Mouse (Mus musculus) forebrain, embryonic 16.5 days (tissue): Measurements from ENCODE around the gene Lrrc37a. TPM values are rescaled to one million over a fixed set of nuclear protein-coding genes. Genes with fewer than 3 reads are reported as not detected.
"Not testable (repeated sequence)": the region's sequence is repeated elsewhere in the genome, so short reads cannot be mapped to it uniquely, and the experiment has no call there.

Source experiments
- ATAC-seq: fragments of 200-750 bp; cut with Nextera tagmentation; 2 replicates; pipeline ENCODE4 v1.8.0; 2017; ENCODE audit warnings: mild to moderate bottlenecking, moderate library complexity
- H3K27ac ChIP-seq: fragments of 300-500 bp; sonication (generic); 2 replicates; pipeline ENCODE4 v1.5.1; 2014; ENCODE audit warnings: low read length, control low read depth
- H3K27me3 ChIP-seq: fragments of 300-500 bp; sonication (generic); replicated peaks from 2 replicates; pipeline ENCODE4 v1.6.1; 2014; ENCODE audit warnings: low read length; ENCODE audit not compliant: control insufficient read depth, insufficient read depth
- H3K36me3 ChIP-seq: fragments of 300-500 bp; sonication (generic); 2 replicates; pipeline ENCODE4 v1.6.1; 2014; ENCODE audit not compliant: control insufficient read depth, insufficient read depth
- H3K4me1 ChIP-seq: fragments of 300-500 bp; sonication (generic); replicated peaks from 2 replicates; pipeline ENCODE4 v1.6.1; 2014; ENCODE audit warnings: low read length; ENCODE audit not compliant: control insufficient read depth, insufficient read depth
- H3K4me2 ChIP-seq: fragments of 300-500 bp; sonication (generic); 2 replicates; pipeline ENCODE4 v1.6.1; 2014; ENCODE audit warnings: mild to moderate bottlenecking, low read length, control low read depth
- H3K4me3 ChIP-seq: fragments of 300-500 bp; sonication (generic); replicated peaks from 2 replicates; pipeline ENCODE4 v1.5.1; 2014; ENCODE audit warnings: mild to moderate bottlenecking, low read length, control low read depth
- H3K9ac ChIP-seq: fragments of 300-500 bp; sonication (generic); replicated peaks from 2 replicates; pipeline ENCODE4 v1.6.1; 2014; ENCODE audit warnings: low read depth, low read length, control low read depth
- H3K9me3 ChIP-seq: fragments of 300-500 bp; sonication (generic); 2 replicates; pipeline ENCODE4 v1.6.1; 2016; ENCODE audit warnings: low read length; ENCODE audit not compliant: control insufficient read depth
- WGBS: fragments of 180-500 bp; shearing (Covaris S2); extraction: QIAGEN DNeasy Blood & Tissue Kit; methylation state at CpG from one replicate; pipeline ENCODE4 v1.1.7; 2014; 5-methylcytosine and 5-hydroxymethylcytosine counted together
- polyA plus RNA-seq: library from polyadenylated mRNA; unstranded; fragments of >200 nt; fragmentation: Nextera tagmentation; extraction: Ambion mirVana; gene quantifications from 2 replicates; pipeline ENCODE4 v1.2.1, GENCODE M21; 2015

Lrrc37a gene
- not detected in 2 replicates for polyA plus RNA-seq

DNA sequence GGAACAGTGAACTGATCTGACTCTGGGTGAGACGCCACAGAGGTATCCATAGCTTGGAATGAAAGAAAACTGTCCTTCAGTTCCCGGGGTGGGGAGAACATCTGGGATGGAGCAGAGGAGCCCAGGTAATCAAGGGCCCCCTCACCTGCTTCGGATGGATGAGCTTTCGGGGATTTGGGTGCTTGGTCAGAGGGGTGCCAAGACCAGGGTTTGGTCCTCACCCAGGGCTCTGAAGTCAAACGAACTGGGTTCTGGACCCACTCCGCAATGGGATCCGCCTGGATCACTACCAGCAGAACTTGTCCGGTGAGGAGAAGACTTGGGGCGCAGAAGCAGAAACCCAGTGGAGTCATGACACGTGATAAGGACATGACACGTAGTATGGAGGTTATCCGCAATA is at the start of gene Lrrc37a:
TSS of gene Lrrc37a (minus strand) at position 101 of the 400 bp plus-strand sequence.
- Histone ChIP-seq H3K27ac (no peak within 1 kb of the TSS), H3K27me3 (no peaks in the 10 kb centered on the region), H3K36me3 (no peaks in the 10 kb centered on the region), H3K9ac (no peak within 1 kb of the TSS), H3K9me3 (no peaks in the 10 kb centered on the region), H3K4me1 (no peaks in the 10 kb centered on the region), H3K4me2 (no peak within 1 kb of the TSS), H3K4me3 (no peak within 1 kb of the TSS)
- no peak for ATAC-seq
- WGBS: 96% methylated on average over 12 of the region's 12 CpGs

DNA sequence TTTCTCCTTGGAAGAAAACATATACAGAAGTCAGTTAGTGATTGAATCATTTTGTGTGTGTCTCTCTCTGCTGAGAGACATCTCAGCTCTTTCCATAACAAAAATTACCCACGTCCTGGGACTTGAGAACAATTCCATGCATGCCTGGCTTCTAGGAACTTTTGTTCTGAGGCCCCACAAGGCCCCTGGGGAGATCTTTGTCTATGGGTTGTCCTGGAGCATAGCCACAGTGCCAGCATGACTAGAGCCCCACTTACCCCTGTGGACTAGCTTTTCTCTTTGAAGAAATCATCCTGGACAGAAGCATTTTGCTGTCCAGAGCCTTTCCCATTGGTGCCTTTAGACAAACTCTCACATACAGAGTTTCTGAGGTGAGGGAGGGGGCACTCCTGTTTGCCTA is 30.6 kb upstream of the Lrrc37a start:
- not testable (repeated sequence) for H3K4me3 ChIP-seq, H3K27ac ChIP-seq, H3K9me3 ChIP-seq, H3K4me1 ChIP-seq, H3K36me3 ChIP-seq, H3K4me2 ChIP-seq, ATAC-seq, H3K9ac ChIP-seq, H3K27me3 ChIP-seq
- 14% methylated on average over 1 of the region's 1 CpGs for WGBS

DNA sequence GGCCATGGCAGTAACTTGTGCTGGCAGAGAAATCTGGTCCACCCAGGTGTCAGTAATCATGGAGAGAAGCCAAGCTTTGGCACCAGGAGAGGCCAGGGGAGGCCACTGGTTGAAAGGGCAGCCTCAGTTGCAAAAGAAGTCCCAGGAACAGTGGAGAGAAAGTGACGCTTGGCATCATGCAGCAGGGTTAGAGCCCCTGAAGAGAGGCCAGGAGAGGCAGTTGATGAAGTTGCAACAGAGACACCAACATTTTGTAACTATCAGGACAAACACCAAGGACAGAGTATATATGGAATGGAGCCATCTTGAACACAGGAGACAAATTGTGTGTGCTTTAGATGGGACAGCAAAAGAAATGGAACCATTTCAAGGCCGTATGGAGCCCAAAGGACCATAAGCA is 7.7 kb upstream of the Lrrc37a start:
- no peaks in the 10 kb centered on the region for H3K9me3 ChIP-seq
- no peaks in the 10 kb centered on the region for H3K4me1 ChIP-seq
- ATAC-seq: no peak
- H3K27me3 ChIP-seq: no peaks in the 10 kb centered on the region
- no peak overlapping the region for H3K27ac ChIP-seq
- H3K4me3 ChIP-seq: no peak overlapping the region
- no peaks in the 10 kb centered on the region for H3K36me3 ChIP-seq
- no peak overlapping the region for H3K4me2 ChIP-seq
- WGBS: 82% methylated on average over 2 of the region's 2 CpGs
- H3K9ac ChIP-seq: no peak overlapping the region

DNA sequence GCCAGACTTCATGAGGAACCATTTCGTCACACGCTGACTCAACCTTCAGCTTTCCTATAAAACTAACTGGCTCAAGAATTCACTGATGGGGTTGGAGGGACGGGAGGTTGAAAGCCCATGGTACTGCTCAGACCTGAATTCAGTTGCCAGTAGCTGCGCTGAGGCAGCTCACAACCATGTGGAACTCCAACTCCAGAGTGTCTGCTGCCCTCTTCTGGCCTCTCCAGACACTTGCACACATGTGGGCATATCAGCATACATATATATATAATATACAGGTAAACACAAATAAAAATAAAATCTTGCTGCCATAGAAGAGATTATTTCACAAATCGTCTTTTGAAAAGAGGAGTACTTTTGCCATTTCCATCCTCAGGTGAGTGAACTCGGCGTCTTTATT is 40.0 kb downstream of the Lrrc37a start:
- ATAC-seq: no peak
- H3K9me3 ChIP-seq: no peaks in the 10 kb centered on the region
- H3K36me3 ChIP-seq: no peaks in the 10 kb centered on the region
- 74% methylated on average over 7 of the region's 7 CpGs for WGBS
- no peak overlapping the region for H3K4me3 ChIP-seq
- no peak overlapping the region for H3K4me2 ChIP-seq
- no peak overlapping the region for H3K9ac ChIP-seq
- no peaks in the 10 kb centered on the region for H3K27me3 ChIP-seq
- no peak overlapping the region for H3K27ac ChIP-seq
- H3K4me1 ChIP-seq: no peaks in the 10 kb centered on the region

DNA sequence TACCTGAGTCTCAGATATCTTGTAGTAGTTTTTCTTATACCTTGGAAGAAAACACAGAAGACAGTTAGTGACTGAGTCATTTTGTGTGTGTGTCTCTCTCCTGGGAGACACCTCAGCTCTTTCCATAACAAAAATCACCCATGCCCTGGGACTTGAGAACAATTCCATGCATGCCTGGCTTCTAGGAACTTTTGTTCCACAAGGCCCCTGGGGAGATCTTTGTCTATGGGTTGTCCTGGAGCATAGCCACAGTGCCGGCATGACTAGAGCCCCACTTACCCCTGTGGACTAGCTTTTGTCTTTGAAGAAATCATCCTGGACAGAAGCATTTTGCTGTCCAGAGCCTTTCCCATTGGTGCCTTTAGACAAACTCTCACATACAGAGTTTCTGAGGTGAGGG is 53.3 kb downstream of the Lrrc37a start:
- not testable (repeated sequence) for H3K9ac ChIP-seq, H3K9me3 ChIP-seq, H3K27ac ChIP-seq, H3K4me3 ChIP-seq, ATAC-seq, H3K27me3 ChIP-seq, H3K4me2 ChIP-seq, H3K4me1 ChIP-seq, H3K36me3 ChIP-seq
- 42% methylated on average over 1 of the region's 1 CpGs for WGBS

DNA sequence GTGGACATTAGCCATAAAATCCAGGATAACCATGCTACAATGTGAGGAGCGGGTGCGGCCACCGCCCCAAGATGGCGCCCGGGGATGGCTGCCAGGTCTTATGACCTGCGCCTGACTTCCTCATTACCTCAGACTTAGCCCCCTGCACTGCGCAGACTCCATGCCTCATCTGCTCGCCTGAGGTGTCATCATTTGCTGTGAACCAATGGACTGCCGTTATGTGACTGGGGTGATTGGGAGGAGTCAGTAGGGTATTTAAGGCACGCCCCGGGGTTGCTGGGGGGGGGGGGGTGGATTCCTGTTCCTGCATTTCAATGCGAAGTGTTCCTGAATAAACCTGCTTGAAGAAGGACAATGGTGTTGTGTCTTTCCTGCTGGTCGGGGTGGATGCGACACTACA is 54.7 kb downstream of the Lrrc37a start:
- H3K9ac ChIP-seq, H3K27ac ChIP-seq, H3K4me1 ChIP-seq, H3K27me3 ChIP-seq, H3K4me2 ChIP-seq, H3K9me3 ChIP-seq, H3K4me3 ChIP-seq, H3K36me3 ChIP-seq, ATAC-seq: not testable (repeated sequence)
- WGBS: 91% methylated on average over 14 of the region's 14 CpGs

DNA sequence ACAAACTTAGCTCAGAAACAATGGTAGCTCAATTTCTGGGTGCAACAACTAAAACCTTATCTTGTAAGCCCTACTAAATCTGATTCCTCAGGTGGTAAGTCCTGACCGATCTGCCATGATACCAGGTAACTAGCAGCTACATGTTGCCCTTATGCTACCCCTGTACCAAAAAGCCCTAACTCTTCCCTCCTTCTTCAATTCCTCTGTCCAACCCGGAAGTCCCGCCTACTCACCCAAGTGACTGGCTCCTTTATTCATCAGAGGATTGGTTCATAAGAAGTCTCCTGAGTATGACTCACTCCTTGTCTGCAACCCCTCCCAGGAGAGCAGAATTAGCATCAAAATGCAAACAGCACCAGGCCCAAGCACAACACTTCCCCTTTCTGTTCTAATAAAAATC is 60.7 kb downstream of the Lrrc37a start:
- Histone ChIP-seq H3K27me3 (no peaks in the 10 kb centered on the region), H3K4me2 (no peak overlapping the region), H3K9ac (no peak overlapping the region), H3K27ac (no peak overlapping the region), H3K4me3 (no peak overlapping the region), H3K4me1 (no peaks in the 10 kb centered on the region), H3K36me3 (no peaks in the 10 kb centered on the region), H3K9me3 (no peaks in the 10 kb centered on the region)
- WGBS: 95% methylated on average over 3 of the region's 3 CpGs
- ATAC-seq: no peak

DNA sequence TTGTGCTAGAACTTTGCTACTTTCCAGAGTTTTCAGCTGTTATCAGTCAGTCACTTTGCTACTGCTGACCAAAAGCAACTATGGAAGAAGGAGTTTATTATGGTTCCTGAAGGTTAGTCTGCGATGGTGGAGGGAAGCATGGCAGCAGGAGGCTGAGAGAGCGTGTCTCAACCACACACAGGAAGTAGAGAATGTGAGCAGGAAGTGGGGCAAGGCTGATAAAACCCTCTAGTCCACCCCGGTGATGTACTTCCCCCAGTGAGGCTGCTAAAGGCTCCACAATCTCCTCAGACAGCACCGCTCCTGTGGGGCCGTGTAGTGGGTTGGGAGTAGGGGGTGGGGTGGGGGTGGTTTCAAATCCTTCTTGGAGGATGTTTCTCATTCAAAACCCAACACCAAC is 68.1 kb downstream of the Lrrc37a start:
- Histone ChIP-seq H3K4me3 (no peak overlapping the region), H3K4me1 (no peaks in the 10 kb centered on the region), H3K27ac (no peak overlapping the region), H3K4me2 (no peak overlapping the region), H3K9ac (no peak overlapping the region), H3K36me3 (no peaks in the 10 kb centered on the region), H3K27me3 (no peaks in the 10 kb centered on the region), H3K9me3 (no peaks in the 10 kb centered on the region)
- ATAC-seq: no peak
- 90% methylated on average over 5 of the region's 5 CpGs for WGBS

DNA sequence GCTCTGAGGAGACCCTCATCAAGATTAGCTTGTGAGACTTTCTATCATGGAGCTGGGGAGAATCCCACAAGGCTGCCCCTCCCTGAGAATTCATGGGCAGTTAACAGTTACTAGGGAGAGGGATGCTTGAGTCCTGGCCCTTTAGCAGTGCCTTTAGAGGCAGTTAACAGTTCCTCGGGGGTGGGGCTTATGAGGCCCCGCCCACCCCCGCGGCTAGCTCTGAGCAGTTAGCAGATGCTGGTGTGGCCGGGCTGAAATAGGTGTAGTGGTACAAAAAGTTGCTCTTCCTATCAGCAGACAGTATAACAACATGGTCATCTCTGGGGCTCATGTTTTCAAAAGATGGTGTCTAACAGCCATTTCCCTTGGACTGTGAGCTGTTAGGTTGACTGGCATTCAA is 79.4 kb downstream of the Lrrc37a start:
- H3K9ac ChIP-seq: no peak overlapping the region
- 38% methylated on average over 5 of the region's 5 CpGs for WGBS
- ATAC-seq: no peak

DNA sequence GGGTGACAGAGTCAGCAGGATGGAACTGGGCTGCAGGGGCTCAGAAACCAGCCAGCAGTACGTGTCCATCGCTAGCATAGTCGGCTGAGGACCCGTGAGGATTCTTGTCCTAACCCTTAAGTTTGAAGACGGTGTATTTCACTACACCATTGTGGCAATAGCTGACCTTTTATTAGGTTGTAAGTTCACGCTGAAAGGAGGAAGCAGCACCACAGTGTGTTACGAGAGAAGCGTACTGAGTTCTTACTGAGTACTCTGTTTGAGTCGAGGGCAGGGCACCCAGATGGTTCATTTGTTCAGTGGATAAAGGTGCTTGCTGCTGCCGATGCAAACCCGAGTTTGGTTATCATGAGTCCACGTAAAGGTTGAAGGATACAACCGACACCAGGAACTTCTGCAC is 84.7 kb downstream of the Lrrc37a start:
- H3K9ac ChIP-seq: no peak overlapping the region
- H3K4me2 ChIP-seq: no peak overlapping the region
- H3K4me1 ChIP-seq: no peaks in the 10 kb centered on the region
- H3K27me3 ChIP-seq: no peaks in the 10 kb centered on the region
- no peaks in the 10 kb centered on the region for H3K36me3 ChIP-seq
- no peak overlapping the region for H3K4me3 ChIP-seq
- H3K9me3 ChIP-seq: no peaks in the 10 kb centered on the region
- no peak overlapping the region for H3K27ac ChIP-seq
- WGBS: 87% methylated on average over 13 of the region's 13 CpGs
- no peak for ATAC-seq

More for the DNA sequence above, 79.4 kb downstream of the Lrrc37a start:
- Histone ChIP-seq H3K36me3 (no peaks in the 10 kb centered on the region), H3K4me3 (no peak overlapping the region), H3K4me2 (no peak overlapping the region), H3K4me1 (no peaks in the 10 kb centered on the region), H3K27me3 (no peaks in the 10 kb centered on the region), H3K27ac (no peak overlapping the region), H3K9me3 (no peaks in the 10 kb centered on the region)
